Mouse (Mus musculus) testis, adult 2 months (tissue): ENCODE measurements around the gene BC030870. TPM values are rescaled to one million over a fixed set of nuclear protein-coding genes. Genes with fewer than 3 reads are reported as not detected.

ENCODE experiments used
- H3K27ac ChIP-seq: fragments of 200-500 bp; 2 replicates; pipeline ENCODE4 v1.5.1; 2012; ENCODE audit warnings: low read depth, low read length; ENCODE audit not compliant: control insufficient read depth, insufficient read depth
- H3K27me3 ChIP-seq: fragments of 200-500 bp; 2 replicates; pipeline ENCODE4 v1.6.1; 2012; ENCODE audit warnings: mild to moderate bottlenecking, low read length, moderate library complexity; ENCODE audit not compliant: control insufficient read depth, insufficient read depth
- H3K36me3 ChIP-seq: fragments of 200-500 bp; 2 replicates; pipeline ENCODE4 v1.6.1; 2012; ENCODE audit warnings: mild to moderate bottlenecking, low read length; ENCODE audit not compliant: control insufficient read depth, insufficient read depth
- H3K4me1 ChIP-seq: fragments of 200-500 bp; 2 replicates; pipeline ENCODE4 v1.6.1; 2012; ENCODE audit warnings: low read length; ENCODE audit not compliant: control insufficient read depth, insufficient read depth
- H3K4me3 ChIP-seq: fragments of 200-500 bp; 2 replicates; pipeline ENCODE4 v1.5.1; 2012; ENCODE audit warnings: low read depth, mild to moderate bottlenecking, low read length, moderate library complexity, mixed read lengths; ENCODE audit not compliant: control insufficient read depth
- CTCF ChIP-seq: fragments of 200-500 bp; IDR thresholded peaks from 2 replicates; pipeline ENCODE4 v1.5.1; 2012; ENCODE audit warnings: low read depth, mild to moderate bottlenecking, inconsistent platforms, low read length, moderate library complexity; ENCODE audit not compliant: control insufficient read depth, insufficient read depth, insufficient replicate concordance
- POLR2A ChIP-seq: fragments of 200-500 bp; IDR thresholded peaks from 2 replicates; pipeline ENCODE4 v1.6.1; 2012; ENCODE audit warnings: low read depth, mild to moderate bottlenecking, inconsistent platforms, low read length, moderate library complexity; ENCODE audit not compliant: control insufficient read depth
- polyA plus RNA-seq: library from polyadenylated mRNA; depleted of rRNA; stranded (reverse); fragments of >200 nt; gene quantifications from 2 replicates; pipeline ENCODE4 v1.2.3, GENCODE M21; 2012; rRNA removed

Gene BC030870
- polyA plus RNA-seq, 1 experiment: not detected

- Histone ChIP-seq H3K36me3 (no peaks in the 10 kb centered on the region), H3K27me3 (no peaks in the 10 kb centered on the region)
- TF ChIP-seq CTCF (no peak), POLR2A (no peak)
Measured at GRCm38 (mm10) chr8:65062195-65062594, 67.2 kb downstream of the BC030870 start.

GRCm38 (mm10) chr8:65056722-65057121 is 72.6 kb downstream of the BC030870 start:
- Histone ChIP-seq H3K4me3 (no peak overlapping the region), H3K4me1 (no peaks in the 10 kb centered on the region), H3K36me3 (no peaks in the 10 kb centered on the region), H3K27me3 (no peaks in the 10 kb centered on the region), H3K27ac (no peak overlapping the region)
- TF ChIP-seq POLR2A (no peak), CTCF (no peak)

More at GRCm38 (mm10) chr8:65062195-65062594, 67.2 kb downstream of the BC030870 start:
- Histone ChIP-seq H3K27ac (no peak overlapping the region), H3K4me3 (no peak overlapping the region), H3K4me1 (no peaks in the 10 kb centered on the region)

GRCm38 (mm10) chr8:65053968-65054367 is 75.4 kb downstream of the BC030870 start:
- no peak overlapping the region for H3K4me3 ChIP-seq
- H3K27me3 ChIP-seq: no peaks in the 10 kb centered on the region
- TF ChIP-seq POLR2A: no peak
- no peak for TF ChIP-seq CTCF
- H3K4me1 ChIP-seq: no peaks in the 10 kb centered on the region
- H3K27ac ChIP-seq: no peak overlapping the region
- no peaks in the 10 kb centered on the region for H3K36me3 ChIP-seq

- Histone ChIP-seq H3K27ac (no peak overlapping the region), H3K27me3 (no peaks in the 10 kb centered on the region), H3K36me3 (no peaks in the 10 kb centered on the region), H3K4me1 (no peaks in the 10 kb centered on the region), H3K4me3 (no peak overlapping the region)
- no peak for TF ChIP-seq CTCF
- no peak for TF ChIP-seq POLR2A
Measured at GRCm38 (mm10) chr8:65053554-65053953, 75.8 kb downstream of the BC030870 start.

DNA sequence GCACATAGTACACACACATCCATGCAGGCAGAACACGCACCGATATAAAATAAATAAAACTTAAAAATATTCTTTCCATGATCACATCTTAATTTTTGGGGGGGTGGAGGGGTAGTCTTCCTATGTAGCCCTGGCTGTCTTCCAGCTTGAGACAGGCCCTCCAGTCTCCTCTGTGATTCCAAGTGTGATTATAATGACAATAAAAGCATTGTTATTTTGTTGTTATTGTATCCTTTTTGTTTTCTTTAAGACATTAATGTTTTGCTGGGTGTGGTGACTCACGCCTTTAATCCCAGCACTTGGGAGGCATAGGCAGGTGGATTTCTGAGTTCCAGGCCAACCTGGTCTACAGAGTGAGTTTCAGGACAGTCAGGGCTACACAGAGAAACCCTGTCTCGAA is 81.6 kb downstream of the BC030870 start:
- H3K36me3 ChIP-seq: no peaks in the 10 kb centered on the region
- H3K4me3 ChIP-seq: no peak overlapping the region
- no peak overlapping the region for H3K27ac ChIP-seq
- TF ChIP-seq POLR2A (no peak), CTCF (no peak)
- no peaks in the 10 kb centered on the region; the same call in 1 of the 2 replicates for H3K4me1 ChIP-seq
- H3K27me3 ChIP-seq: no peaks in the 10 kb centered on the region

DNA sequence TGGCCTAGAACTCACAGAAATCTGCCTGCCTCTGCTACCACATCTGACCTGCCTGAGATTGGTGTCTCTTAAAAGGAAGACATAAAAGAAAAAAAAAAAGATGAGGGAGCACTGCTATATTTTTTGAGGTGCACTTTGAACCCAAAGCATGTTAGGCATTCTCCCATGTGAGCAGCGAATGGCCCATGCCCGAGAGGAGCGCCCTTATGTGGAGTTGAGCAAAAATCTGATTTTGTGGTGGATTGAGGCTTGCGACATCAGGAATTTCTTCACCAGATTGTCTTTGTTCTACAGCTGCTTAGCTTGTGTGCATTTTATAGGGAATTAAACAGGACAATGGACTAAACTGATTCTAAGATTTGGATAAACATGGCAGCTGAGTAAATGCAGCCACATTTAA is 82.2 kb downstream of the BC030870 start:
- no peak for TF ChIP-seq CTCF
- no peak for TF ChIP-seq POLR2A
- no peak overlapping the region for H3K27ac ChIP-seq
- H3K36me3 ChIP-seq: no peaks in the 10 kb centered on the region
- H3K27me3 ChIP-seq: no peaks in the 10 kb centered on the region
- H3K4me1 ChIP-seq: no peaks in the 10 kb centered on the region; the same call in 1 of the 2 replicates
- H3K4me3 ChIP-seq: no peak overlapping the region

DNA sequence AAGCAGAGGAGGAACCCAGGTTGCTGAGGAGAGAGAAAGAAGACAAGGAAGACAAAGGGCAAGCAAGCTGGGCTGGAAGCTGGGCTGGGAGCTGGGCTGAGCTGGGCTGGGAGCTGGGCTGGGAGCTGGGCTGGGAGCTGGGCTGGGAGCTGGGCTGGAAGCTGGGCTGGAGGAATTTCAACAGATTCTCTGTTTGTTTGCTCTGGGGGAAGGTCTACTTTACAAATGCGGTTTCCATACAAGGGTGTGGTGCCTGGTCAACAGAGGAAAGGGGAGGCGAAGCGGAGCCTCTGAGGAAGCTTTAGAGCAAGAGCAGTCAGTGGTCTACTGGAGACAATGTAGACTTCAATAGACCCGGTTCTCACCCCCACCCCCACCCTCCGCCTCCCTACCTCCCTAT is 82.8 kb downstream of the BC030870 start:
- Histone ChIP-seq H3K36me3 (no peaks in the 10 kb centered on the region), H3K27me3 (no peaks in the 10 kb centered on the region), H3K27ac (no peak overlapping the region), H3K4me1 (no peaks in the 10 kb centered on the region; the same call in 1 of the 2 replicates), H3K4me3 (no peak overlapping the region)
- TF ChIP-seq CTCF (no peak), POLR2A (no peak)

GRCm38 (mm10) chr8:65037117-65037533 is 92.2 kb downstream of the BC030870 start, which contains the start of gene Apela:
Gene Apela, minus strand, starts transcription at chr8:65037336.
- Histone ChIP-seq H3K4me3 (no peak within 1 kb of the TSS), H3K4me1 (peaks cover 2% of the 10 kb centered on the region; the same call in 1 of the 2 replicates), H3K27ac (no peak within 1 kb of the TSS), H3K27me3 (no peaks in the 10 kb centered on the region), H3K36me3 (no peaks in the 10 kb centered on the region)
- TF ChIP-seq CTCF (no peak), POLR2A (no peak)

Other genes with a start within 250 kb of the BC030870 start
- gene Tmem192, start 182.4 kb downstream of the BC030870 start, polyA plus RNA-seq: 19.9 TPM in 2 replicates
- gene Trim75, start 141.7 kb downstream of the BC030870 start, polyA plus RNA-seq: not detected in 2 replicates
- 0.06 TPM in 1 of 2 replicates, not detected in the other for gene Trim61, start 111.0 kb downstream of the BC030870 start, polyA plus RNA-seq
- 0.05 TPM in 1 of 2 replicates, not detected in the other for gene Trim60, start 111.0 kb downstream of the BC030870 start, polyA plus RNA-seq
- gene Apela, start 92.2 kb downstream of the BC030870 start, polyA plus RNA-seq: not detected in 2 replicates
- gene Gm10663, start 54.5 kb downstream of the BC030870 start, polyA plus RNA-seq: not detected in 2 replicates